Mouse (Mus musculus): ENCODE measurements at regions not wholly inside any gene's neighbourhood (a gene's known extent, or its start where the extent isn't known, plus 50 kb on each side); places are given as distances from the start of the nearest gene placed in this dataset.
A peak's percentile ranks its signal among the peaks of the same experiment; 100 is the strongest.

- no peak for DNase-seq (ENCODE audit: low read depth)
Measured at GRCm38 (mm10) chr15:97620261-97620660, 85.4 kb downstream of the Rpap3 start.

- DNase-seq (ENCODE audit: low read depth): no peak
Measured at GRCm38 (mm10) chr15:97619764-97620163, 85.9 kb downstream of the Rpap3 start.

- DNase-seq (ENCODE audit: low read depth): no peak
Measured at GRCm38 (mm10) chr15:97612325-97612724, 93.3 kb downstream of the Rpap3 start.

GRCm38 (mm10) chr15:97610767-97611166 is 94.9 kb downstream of the Rpap3 start:
- DNase-seq (ENCODE audit: low read depth): no peak

- DNase-seq (ENCODE audit: low read depth): no peak
Measured at GRCm38 (mm10) chr15:97609496-97609895, 96.1 kb downstream of the Rpap3 start.

- DNase-seq (ENCODE audit: low read depth): no peak
Measured at GRCm38 (mm10) chr15:97608651-97609050, 97.0 kb downstream of the Rpap3 start.

GRCm38 (mm10) chr15:97607617-97608206 is 97.9 kb downstream of the Rpap3 start:
- no peak for DNase-seq (ENCODE audit: low read depth)

- no peak for DNase-seq (ENCODE audit: low read depth)
Measured at GRCm38 (mm10) chr15:97606630-97607381, 98.8 kb downstream of the Rpap3 start.

GRCm38 (mm10) chr15:97606232-97606629 is 99.4 kb downstream of the Rpap3 start:
- DNase-seq (ENCODE audit: low read depth): no peak

GRCm38 (mm10) chr15:97605791-97606190 is 99.8 kb downstream of the Rpap3 start:
- no peak for DNase-seq (ENCODE audit: low read depth)

- DNase-seq (ENCODE audit: low read depth): no peak
Measured at GRCm38 (mm10) chr15:97603492-97603891, 102.1 kb downstream of the Rpap3 start.

- no peak for DNase-seq (ENCODE audit: low read depth)
Measured at GRCm38 (mm10) chr15:97598270-97598669, 107.4 kb downstream of the Rpap3 start.

GRCm38 (mm10) chr15:97596514-97597081 is 109.0 kb downstream of the Rpap3 start:
- no peak for DNase-seq (ENCODE audit: low read depth)

- no peak for DNase-seq (ENCODE audit: low read depth)
Measured at GRCm38 (mm10) chr15:97595284-97595796, 110.3 kb downstream of the Rpap3 start.

- DNase-seq (ENCODE audit: low read depth): no peak
Measured at GRCm38 (mm10) chr15:97593781-97594600, 111.6 kb downstream of the Rpap3 start.

- no peak for DNase-seq (ENCODE audit: low read depth)
Measured at GRCm38 (mm10) chr15:97592786-97593185, 112.8 kb downstream of the Rpap3 start.

GRCm38 (mm10) chr15:97591406-97591805 is 114.2 kb downstream of the Rpap3 start:
- no peak for DNase-seq (ENCODE audit: low read depth)

GRCm38 (mm10) chr15:97590732-97591292 is 114.8 kb downstream of the Rpap3 start:
- no peak for DNase-seq (ENCODE audit: low read depth)

GRCm38 (mm10) chr15:97587571-97588205 is 117.9 kb downstream of the Rpap3 start:
- DNase-seq (ENCODE audit: low read depth): no peak

- peak; percentile 56 for DNase-seq (ENCODE audit: low read depth)
Measured at GRCm38 (mm10) chr15:97581724-97582154, 123.9 kb downstream of the Rpap3 start.

GRCm38 (mm10) chr15:97580726-97581125 is 124.9 kb downstream of the Rpap3 start:
- DNase-seq (ENCODE audit: low read depth): no peak
